Mouse (Mus musculus): Measurements from ENCODE around the gene Gm18596.
"Not testable (repeated sequence)": the region's sequence is repeated elsewhere in the genome, so short reads cannot be mapped to it uniquely, and the experiment has no call there.

Gene Gm18596

DNA sequence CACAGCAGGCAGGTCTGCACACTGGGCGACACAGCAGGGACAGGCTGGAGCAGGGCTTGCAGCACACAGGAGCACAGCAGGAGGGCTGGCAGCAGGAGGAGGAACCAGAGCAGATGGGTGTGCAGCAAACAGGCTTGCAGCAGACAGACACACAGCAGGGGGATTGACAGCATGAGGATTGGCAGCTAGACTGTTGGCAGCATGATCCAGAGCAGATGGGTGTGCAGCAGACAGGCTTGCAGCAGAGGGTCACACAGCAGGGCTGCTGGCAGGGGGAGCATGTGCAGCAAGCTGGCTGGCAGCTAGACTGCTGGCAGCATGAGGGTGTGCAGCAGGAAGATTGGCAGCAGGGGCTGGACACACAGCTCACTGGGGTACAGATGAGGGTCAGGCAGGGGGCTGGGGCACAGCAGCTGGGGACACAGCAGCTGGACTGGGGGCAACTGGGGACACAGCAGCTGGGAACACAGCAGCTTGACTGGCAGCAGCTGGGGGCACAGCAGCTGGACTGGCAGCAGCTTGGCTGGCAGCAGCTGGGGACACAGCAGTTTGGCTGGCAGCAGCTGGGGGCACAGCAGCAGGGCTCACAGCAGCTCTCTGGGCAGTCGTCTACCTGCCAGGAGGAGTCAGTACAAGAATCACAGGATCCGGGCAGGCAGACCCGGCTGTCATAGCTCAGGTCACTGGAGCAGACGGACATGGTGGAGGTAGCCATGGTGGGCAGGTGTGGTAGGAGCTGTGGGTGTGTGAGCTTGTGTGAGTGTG lies at the start of gene Gm18596:
Gene Gm18596 (minus strand): TSS at position 715 of the 765 bp plus-strand sequence.
- DNase-seq (ENCODE audit: extremely low read depth, low read depth, low spot score): not testable (repeated sequence)

GRCm38 (mm10) chr10:77788621-77789020 lies 46.2 kb upstream of the Gm18596 start:
- DNase-seq (ENCODE audit: extremely low read depth, low read depth, low spot score): no peak

- DNase-seq (ENCODE audit: extremely low read depth, low read depth, low spot score): not testable (repeated sequence)
Observed at GRCm38 (mm10) chr10:77787876-77788275, 45.4 kb upstream of the Gm18596 start, which contains the start of gene Gm7137. Gm7137 (minus strand) TSS chr10:77788200.

DNA sequence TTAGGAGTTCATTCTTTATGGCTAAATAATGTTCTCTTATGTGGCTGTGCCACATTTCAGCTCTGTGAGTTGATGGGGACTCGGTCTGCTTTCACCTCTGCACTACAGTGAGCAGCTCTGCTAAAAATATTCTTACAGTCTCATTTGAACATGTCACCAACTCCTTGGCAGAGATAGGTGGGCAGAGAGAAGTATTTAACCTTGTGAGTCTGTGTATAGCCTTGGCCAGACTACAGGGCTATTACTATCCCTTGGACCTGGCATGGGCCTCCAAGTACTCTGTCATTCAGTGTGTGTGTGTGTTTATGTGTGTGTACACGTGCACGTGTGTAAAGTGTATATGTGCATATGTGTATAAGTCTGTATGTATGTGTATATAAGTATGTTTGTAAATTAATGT lies 41.0 kb upstream of the Gm18596 start:
- DNase-seq (ENCODE audit: extremely low read depth, low read depth, low spot score): not testable (repeated sequence)

- not testable (repeated sequence) for DNase-seq (ENCODE audit: extremely low read depth, low read depth, low spot score)
Observed at GRCm38 (mm10) chr10:77782442-77782841, 40.0 kb upstream of the Gm18596 start, which contains the start of gene Gm3250. Gm3250 (minus strand) TSS chr10:77782542.

GRCm38 (mm10) chr10:77776844-77777243 lies 34.4 kb upstream of the Gm18596 start, which contains the start of gene Gm7138:
Gm7138 (minus strand) TSS chr10:77776944.
- not testable (repeated sequence) for DNase-seq (ENCODE audit: extremely low read depth, low read depth, low spot score)

GRCm38 (mm10) chr10:77772142-77772541 lies 29.7 kb upstream of the Gm18596 start:
- DNase-seq (ENCODE audit: extremely low read depth, low read depth, low spot score): not testable (repeated sequence)

GRCm38 (mm10) chr10:77771225-77771624 lies 28.8 kb upstream of the Gm18596 start, which contains the start of gene Gm3238:
Gm3238 (minus strand) TSS chr10:77771325.
- not testable (repeated sequence) for DNase-seq (ENCODE audit: extremely low read depth, low read depth, low spot score)

DNA sequence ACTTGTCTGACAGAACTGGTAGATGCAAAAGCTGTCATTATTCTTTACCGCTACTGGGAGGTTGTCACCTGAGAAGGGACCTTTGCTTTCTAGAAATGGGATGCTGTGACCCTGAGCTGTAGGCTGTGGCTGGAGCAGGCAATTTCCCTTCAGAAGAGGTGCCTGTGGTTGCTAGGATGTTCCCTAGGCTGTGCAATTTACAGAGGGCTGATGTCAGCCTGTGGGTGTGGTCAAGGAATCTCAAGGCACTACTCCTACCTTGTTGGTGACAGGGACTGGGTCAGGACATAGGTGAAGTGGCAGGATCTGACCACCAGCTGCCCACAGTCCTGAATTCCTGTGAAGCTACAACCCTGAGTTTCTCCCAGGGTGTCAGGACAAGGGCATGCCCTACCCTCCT lies 27.3 kb upstream of the Gm18596 start:
- DNase-seq (ENCODE audit: extremely low read depth, low read depth, low spot score): no peak

DNA sequence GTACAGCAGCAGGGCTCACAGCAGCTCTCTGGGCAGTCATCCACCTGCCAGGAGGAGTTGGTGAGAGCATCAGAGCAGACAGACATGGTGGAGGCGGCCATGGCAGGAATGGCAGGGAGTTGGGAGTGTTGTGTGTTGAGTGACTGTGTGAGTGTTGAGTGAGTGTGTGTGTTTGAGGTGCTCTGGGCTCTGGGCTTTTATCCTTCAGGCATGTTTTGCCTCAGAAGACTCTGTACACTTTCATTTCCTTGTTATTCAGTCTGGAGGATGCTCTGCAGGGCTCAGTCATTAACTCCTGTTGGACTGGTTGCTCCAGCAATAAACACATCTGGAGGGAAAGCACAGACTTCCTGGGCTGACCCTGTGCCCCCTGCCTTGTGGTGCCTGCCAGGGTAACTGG lies 17.1 kb upstream of the Gm18596 start, which contains the start of gene Gm3233:
Gene Gm3233 (minus strand): TSS at position 101 of the 400 bp plus-strand sequence.
- DNase-seq (ENCODE audit: extremely low read depth, low read depth, low spot score): not testable (repeated sequence)

- no peak for DNase-seq (ENCODE audit: extremely low read depth, low read depth, low spot score)
Observed at GRCm38 (mm10) chr10:77753448-77753847, 11.0 kb upstream of the Gm18596 start.

DNA sequence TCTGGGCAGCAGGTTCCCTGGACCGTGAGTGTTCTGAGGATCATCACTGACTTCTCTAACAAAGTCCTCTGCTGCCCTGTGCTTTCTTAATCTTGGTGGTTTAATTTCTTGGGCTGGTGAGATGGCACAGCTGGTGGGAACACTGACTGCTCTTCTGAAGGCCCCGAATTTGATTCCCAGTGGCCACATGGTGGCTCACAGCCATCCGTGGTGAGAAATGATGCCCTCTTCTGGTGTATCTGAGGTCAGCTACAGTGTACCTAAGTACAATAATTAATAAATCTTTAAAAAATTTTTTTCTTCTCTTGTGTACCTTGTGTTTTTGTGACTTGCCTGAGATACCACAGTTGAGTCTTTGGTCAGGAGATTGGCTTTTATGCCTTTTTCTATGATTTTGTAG lies 9.9 kb upstream of the Gm18596 start:
- DNase-seq (ENCODE audit: extremely low read depth, low read depth, low spot score): not testable (repeated sequence)

DNA sequence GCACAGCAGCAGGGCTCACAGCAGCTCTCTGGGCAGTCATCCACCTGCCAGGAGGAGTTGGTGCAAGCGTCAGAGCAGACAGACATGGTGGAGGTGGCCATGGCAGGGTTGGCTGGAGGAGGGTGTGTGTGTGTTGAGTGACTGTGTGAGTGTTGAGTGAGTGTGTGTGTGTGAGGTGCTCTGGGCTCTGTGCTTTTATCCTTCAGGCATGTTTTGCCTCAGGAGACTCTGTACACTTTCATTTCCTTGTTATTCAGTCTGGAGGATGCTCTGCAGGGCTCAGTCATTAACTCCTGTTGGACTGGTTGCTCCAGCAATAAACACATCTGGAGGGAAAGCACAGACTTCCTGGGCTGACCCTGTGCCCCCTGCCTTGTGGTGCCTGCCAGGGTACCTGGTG lies 8.8 kb upstream of the Gm18596 start, which contains the start of gene Gm9736:
Gene Gm9736 (minus strand): TSS at position 101 of the 400 bp plus-strand sequence.
- not testable (repeated sequence) for DNase-seq (ENCODE audit: extremely low read depth, low read depth, low spot score)

DNA sequence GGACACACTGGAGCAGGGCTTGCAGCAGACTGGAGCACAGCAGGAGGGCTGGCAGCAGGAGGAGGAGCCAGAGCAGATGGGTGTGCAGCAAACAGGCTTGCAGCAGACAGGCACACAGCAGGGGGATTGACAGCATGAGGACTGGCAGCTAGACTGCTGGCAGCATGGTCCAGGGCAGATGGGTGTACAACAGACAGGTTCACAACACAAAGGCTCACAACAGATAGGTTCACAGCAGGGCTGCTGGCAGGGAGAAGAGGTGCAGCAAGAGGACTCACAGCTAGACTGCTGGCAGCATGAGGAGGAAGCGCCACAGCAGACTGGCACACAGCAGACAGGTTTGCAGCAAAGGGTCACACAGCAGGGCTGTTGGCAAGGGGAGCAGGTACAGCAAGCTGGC lies 8.2 kb upstream of the Gm18596 start:
- DNase-seq (ENCODE audit: extremely low read depth, low read depth, low spot score): not testable (repeated sequence)

DNA sequence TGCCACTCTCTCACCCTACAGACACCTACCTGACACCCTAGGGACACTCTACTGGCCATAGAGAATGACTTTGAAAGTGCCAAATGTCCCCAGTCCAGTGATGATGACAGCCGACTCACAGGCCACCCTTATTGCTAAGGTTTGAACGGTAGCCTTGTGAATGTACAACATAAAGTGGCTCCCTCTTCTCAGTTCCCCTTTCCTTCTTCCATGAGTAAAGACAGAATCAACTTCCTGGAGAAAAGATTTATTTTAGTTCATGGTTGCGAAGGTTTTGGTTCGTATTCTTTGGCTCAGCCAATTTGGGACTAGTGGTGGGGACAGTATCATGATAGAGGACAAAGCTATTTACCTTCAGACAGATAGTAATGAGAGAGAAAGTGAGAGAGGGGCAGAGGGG lies 3.5 kb downstream of the Gm18596 start:
- no peak for DNase-seq (ENCODE audit: extremely low read depth, low read depth, low spot score)

GRCm38 (mm10) chr10:77735928-77736327 lies 6.5 kb downstream of the Gm18596 start:
- DNase-seq (ENCODE audit: extremely low read depth, low read depth, low spot score): no peak

- no peak for DNase-seq (ENCODE audit: extremely low read depth, low read depth, low spot score)
Observed at GRCm38 (mm10) chr10:77729241-77729640, 13.2 kb downstream of the Gm18596 start.

- DNase-seq (ENCODE audit: extremely low read depth, low read depth, low spot score): no peak
Observed at GRCm38 (mm10) chr10:77728280-77728679, 14.2 kb downstream of the Gm18596 start.

- no peak for DNase-seq (ENCODE audit: extremely low read depth, low read depth, low spot score)
Observed at GRCm38 (mm10) chr10:77726186-77726585, 16.3 kb downstream of the Gm18596 start, which contains the start of gene Gm10100. Gm10100 (plus strand) TSS chr10:77726486.

GRCm38 (mm10) chr10:77724855-77725254 lies 17.6 kb downstream of the Gm18596 start:
- DNase-seq (ENCODE audit: extremely low read depth, low read depth, low spot score): no peak

- DNase-seq (ENCODE audit: extremely low read depth, low read depth, low spot score): not testable (repeated sequence)
Observed at GRCm38 (mm10) chr10:77720299-77720698, 22.1 kb downstream of the Gm18596 start, which contains the start of gene Krtap12-1. Krtap12-1 (plus strand) TSS chr10:77720599.

DNA sequence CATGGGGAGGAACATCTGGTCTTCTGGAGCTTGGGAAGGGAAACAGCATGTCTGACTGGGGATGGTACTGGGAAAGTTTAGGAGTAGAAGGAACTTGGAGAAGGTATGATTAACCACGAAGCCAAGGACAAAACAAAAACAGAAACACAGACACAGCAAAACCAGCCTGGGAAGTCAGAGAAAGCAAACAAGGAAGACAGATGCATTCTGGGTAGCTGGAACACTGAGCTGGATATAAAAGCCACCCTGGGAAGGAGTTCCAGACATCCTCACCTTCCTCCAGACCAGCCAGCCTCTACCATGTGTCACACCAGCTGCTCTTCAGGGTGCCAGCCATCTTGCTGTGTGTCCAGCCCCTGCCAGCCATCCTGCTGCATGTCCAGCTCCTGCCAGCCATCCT lies 26.9 kb downstream of the Gm18596 start, which contains the start of gene Gm10142:
Gene Gm10142 (plus strand): TSS at position 301 of the 400 bp plus-strand sequence.
- no peak for DNase-seq (ENCODE audit: extremely low read depth, low read depth, low spot score)

Data from fat pad, adult 2 months (tissue).